Mouse (Mus musculus): ENCODE measurements around the gene Cdk14.
"Not testable (repeated sequence)": the region's sequence is repeated elsewhere in the genome, so short reads cannot be mapped to it uniquely, and the experiment has no call there.

The Cdk14 gene

DNA sequence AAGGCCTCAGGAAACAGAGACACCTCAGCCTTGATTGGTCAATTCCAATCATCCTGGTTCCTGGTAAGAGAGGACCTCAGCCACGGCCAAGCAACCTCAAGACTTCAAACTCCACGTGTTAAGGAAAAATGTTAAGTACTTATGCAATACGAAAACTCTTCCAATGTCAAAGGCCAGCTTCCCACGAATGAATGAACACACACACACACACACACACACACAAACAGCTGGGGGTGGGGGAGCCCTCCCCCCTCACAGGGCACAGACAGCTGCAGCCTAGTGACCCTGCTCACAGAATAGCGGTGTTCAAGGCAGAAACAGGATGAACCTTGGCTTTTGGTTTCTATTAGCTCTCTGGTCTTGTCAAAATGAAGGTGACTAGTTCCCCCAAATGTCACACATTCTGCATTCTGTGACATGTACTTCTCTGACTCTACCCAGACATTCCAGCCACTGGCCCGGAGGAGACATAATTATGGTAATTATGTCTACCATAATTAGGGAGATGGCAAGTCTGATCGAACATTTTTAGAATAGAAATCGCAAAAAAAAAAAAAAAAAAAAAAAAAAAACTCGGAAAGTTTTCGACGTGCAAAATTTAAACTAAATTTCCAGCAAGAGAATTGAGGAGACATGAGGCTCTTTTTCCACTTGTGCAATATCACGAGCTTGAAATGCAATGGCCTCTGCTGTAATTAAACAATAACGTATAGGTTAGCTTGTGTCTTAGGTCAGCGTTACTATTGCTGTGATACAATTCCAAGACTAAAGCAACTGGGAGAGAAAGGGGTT is 54.6 kb downstream of the Cdk14 start:
- no peak for DNase-seq

DNA sequence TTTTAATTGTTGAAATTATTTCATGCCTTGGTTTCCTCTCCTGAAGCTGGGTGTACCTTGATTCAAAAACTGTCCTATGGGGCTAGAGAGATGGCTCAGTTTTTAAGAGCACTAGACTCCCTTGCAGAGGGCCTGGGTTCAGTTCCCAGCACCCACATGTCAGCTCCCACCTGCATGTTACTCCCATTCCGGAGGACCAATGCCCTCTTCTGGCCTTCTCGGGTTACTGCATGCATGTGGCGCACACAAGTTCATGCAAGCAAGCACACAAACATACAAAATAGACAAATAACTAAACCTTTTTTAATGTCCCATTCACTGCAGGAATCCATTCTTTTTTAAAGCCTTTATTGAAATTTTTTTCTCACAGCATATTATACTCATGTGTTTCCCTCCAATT is 58.4 kb downstream of the Cdk14 start:
- no peak for DNase-seq

DNA sequence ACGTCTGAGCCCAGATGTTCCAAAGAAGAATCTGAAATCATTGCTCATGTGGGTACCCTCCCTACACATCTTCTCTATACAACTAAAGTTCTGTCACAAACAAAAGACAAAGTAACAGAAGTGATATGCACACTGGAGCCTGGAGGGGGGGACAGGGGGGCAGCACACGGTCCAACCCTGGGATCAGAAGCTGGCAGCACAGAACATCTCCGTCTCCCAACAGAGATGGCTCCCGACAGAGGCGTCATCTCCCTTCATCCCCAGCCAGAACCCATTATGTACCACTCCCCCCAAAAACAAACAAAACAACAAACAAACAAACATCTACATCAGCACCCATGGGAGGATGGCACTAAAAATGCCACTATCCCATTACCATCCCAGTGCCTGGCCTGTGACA is 59.8 kb downstream of the Cdk14 start:
- no peak for DNase-seq

DNA sequence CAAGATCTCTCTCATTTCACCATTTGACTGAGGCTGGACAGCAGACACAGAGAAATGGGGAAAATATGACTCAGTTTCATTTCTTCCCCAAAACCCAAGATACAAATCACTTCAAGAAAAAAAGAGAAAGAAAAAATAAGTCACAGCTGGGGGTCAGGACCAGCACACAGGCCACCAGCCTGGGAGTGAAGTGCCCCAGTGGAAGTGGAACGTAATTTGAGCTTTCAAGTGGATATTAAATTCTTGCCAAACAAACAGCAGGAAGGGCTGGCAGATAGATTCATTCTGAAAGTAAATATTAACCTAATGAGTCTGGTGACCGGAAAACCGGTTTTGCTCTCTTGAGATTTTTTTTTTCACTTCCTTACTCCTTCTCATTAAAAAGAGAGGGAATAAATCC is 60.2 kb downstream of the Cdk14 start:
- DNase-seq: no peak

DNA sequence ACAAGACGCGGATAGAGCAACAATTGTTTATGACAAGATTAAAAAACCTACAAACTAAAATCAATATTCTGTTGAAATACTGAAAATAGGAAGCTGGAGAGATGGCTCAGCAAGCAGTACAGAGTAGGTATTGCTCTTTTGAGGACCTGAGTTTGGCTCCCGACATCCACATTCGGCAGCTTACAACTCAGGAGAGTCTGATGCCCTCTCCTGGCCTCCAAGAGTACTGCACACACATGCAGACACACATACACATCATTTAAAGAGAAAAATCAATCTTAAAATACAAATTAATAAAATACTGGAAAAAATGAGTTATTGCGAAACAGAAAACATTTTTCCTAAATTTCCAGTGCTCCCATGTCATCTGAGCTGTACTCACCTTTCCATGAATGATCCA is 60.7 kb downstream of the Cdk14 start:
- no peak for DNase-seq

DNA sequence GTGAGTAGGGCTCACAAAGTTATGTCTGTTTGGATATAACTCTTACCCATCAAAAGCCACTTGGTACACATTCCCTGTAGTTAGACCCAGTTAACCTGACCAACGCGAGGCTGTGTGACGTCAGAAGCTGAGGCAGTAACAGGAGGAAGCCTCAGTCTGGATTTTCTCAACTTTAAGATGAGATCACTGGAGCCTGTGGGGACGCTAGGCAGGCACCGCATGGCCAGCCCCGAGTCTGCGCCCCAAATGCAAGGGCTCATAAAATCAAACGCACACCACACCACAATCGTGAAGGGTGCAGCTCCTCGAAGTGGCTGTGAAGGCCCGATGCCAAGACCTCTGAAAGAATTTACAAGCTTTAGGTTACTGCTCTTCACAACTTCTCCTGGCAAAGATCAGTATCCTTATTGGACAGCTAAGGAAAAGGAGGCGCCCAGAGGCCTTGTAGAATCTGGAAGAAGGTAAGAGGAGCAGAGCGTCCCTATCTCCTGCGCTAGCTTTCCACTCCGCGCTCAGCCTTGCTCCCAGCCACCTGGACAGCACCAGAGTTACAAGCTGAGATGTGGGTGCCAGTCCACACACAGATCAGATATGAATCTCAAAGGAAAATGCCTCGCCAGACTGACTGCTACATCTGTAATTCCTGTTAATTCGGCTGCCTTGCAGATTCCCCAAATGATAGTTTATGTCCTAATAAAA is 61.9 kb downstream of the Cdk14 start:
- no peak for DNase-seq

DNA sequence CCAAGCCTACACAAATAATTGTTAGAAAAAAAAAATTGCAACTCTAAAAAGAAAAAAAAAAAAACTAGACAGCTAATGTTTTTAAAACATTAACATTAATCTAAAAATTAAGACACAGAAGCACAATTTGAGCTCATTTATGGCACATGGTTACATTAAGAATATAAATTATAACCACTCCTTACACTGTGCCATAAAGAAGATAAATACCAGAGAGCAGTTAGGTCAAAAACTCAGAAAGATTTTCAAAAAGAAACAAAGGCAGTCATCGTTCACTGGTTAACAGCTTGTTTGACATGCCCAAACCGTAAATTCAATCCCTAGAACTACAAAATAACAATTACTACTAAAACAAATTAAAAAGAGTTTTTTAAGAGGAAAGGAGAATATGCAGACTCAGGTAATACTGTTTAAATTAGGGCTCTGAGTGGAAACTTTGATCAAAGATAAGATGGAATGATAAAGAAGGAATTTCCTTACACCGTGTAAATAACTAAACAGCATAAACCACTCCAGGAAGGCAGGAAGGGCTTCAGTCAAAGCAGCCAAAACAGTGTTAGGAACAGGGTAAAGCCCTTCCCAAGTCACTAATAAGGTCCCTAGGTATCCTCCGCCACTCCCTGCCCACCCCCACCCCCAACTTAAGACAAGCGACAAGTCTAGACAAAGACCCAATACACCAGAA is 65.3 kb downstream of the Cdk14 start:
- no peak for DNase-seq

DNA sequence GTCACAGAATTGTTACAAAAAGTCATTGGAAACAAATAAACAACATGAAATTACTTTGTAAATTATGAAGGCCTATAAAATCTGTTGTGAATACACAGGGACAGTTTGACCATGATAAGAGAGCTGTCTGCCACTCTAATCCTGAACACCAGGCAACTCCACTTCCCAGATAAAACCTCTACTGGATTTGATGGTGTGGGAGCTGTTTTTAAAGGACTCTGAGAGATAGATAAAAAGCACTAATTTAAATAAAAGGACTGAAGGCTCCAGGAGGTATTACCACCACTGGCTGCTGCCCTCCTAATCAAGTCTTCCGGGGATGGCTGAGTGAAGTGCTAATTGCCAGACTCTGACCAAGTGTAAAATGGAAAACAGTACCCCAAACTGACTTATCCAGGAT is 66.2 kb downstream of the Cdk14 start:
- no peak for DNase-seq

DNA sequence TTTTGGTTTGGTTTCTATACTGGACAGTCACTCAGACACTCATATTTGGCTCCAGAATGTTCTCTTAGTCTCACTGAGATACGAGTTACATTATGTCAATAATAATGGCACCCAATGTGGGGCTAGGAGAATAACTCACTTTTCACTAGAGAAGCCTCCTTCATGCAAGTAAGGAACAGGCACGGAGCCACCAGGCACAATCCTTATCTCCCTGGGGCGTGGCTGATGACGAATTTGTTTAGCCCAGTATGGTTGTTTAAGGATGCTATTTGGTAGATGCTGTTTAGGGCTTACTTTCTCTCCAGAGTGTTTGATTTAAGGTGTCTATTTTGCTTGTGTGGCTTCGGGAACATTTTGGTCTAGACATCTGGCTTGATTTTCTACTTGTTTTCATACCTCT is 75.5 kb downstream of the Cdk14 start:
- DNase-seq: no peak

DNA sequence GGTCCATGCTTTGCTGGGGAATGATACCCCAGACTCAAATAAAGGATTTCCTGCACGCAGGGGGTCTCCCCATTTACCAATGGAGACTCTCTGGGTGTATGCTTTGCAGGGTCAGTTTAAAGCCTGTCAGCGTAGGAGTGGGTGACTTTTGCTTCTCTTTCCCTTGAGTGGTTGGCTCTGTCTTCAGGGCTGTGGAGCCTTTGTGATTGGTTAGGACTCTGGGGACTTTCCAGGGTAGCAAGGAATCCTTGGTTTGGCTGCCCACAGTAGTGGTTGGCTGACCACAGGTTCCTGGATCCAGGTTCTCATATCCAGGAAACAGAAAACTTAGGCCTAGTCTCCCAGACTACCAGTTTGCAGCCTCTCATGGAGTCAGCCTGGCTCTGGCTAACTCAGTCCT is 76.4 kb downstream of the Cdk14 start:
- no peak for DNase-seq

DNA sequence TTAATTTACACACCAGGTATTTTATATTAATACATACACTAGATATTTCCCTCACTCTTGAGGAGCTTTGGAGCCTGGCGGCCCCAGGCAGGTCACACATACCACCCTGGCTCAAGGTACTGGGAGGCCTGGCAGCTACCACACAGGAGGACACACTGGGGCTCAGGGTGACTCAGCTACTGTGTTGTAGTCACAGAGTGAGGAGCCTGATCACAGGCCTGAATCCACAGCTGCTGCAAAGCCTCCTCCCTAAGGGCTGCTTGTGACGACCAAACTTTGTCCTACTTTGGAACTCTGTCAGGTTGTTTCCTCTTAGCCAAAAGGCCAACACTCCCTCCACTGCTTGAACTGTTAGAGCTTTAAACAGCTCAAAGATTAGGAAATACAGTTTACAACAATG is 76.8 kb downstream of the Cdk14 start:
- no peak for DNase-seq

DNA sequence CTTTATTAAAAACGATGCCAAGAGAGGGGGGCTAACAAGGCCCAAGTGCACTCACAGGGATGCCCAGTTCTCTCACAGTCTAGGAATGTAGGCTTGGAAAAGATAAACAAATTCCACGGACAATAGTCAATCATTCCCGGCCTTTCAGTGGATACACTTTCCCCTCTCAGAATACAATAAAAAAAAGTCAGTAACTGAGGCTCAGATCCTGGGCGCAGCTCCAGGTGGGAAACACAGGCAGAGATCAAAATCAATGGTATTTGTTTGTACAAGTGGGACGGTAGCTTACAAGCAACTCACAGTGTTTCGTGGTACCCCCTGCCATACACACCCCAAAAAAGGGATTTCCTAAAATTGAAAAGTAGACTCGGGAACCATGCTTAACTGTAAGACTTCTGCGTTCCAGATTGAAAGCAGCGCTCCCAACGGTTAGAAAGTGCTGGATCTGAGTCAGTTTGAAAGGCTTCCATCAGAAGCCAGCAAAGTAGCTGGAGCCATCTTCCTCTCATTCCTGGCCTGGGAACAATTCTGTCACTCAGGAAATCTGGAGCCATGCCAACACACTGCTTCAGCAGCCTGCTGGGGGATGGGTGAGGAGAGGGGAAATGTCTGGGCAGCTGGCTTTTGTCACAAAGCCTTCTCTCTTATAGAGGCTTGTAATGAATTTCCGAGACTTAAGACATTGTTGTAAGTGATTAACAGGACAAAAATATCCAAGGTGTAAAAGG is 77.5 kb downstream of the Cdk14 start:
- DNase-seq: no peak

DNA sequence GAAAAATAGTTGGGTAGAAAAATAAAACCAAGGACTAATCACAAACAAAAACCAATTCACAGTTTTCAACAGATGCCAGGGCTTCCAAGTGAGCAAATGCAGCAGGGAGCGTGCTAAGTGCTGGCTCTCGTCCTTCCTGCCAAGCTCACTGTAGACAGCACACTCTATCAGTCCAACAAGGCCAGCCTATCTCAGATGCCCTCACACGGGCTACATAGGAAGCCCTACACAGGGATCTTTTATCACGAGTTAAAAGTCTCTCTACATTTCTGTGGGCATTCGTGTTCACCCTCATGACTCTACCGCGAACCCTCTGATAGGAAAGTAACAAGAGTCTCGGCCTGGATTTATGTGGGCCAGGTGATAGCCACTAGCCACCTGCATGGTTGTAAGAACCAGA is 78.5 kb downstream of the Cdk14 start:
- no peak for DNase-seq

DNA sequence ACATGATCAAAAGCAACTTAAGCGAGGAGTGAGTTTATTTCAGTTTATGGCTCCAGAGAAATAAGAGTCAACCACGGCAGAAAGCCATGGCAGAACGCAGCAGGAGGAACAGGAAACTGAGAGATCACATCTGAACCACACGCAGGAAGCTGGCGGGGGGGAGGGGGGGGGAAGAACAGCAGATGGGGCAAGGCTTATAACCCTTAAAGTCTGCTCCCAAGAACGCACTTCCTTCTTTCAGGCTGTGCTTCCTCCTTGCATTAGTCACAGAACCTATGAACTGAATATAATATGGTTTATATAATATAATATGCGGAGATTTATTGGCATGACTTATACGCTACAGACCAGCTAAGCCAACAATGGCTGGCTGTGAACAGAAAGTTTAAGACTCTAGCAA is 86.2 kb downstream of the Cdk14 start:
- DNase-seq: no peak

DNA sequence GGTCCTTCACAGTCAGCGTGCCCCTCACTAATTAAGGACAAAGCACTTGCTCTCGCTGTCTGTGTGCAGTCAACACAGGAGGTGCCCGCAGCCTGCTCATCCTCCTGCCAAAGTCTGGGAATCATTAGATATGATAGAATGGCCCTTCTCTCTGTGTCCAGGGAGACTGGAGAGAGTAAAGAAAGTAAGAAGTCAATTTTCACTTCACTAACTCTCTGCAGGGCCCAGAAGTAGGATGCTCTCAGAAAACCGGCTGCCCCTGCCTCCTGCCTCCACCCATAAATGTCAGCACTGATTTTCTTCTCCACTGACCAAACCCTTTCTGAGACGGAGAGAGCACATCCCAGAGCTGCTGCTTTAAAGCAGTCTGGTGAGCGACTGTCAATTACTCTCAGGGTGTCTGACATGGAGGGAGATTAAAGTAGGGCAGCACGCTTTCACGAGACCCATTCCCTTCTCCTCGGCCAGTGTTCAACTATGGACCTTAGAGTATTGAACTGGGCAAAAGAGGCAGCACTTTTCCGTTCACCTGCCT is 89.1 kb downstream of the Cdk14 start:
- DNase-seq: no peak

DNA sequence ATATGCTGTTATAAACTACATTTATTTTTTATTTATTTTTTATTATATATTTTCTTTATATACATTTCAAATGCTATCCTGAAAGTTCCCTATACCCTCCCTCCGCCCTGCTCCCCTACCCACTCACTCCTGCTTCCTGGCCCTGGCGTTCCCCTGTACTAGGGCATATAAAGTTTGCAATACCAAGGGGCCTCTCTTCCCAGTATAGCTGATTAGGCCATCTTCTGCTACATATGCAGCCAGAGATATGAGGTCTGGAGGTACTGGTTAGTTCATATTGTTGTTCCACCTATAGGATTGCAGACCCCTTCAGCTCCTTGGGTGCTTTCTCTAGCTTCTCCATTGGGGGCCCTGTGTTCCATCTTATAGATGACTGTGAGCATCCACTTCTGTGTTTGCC is 91.1 kb downstream of the Cdk14 start:
- not testable (repeated sequence) for DNase-seq

DNA sequence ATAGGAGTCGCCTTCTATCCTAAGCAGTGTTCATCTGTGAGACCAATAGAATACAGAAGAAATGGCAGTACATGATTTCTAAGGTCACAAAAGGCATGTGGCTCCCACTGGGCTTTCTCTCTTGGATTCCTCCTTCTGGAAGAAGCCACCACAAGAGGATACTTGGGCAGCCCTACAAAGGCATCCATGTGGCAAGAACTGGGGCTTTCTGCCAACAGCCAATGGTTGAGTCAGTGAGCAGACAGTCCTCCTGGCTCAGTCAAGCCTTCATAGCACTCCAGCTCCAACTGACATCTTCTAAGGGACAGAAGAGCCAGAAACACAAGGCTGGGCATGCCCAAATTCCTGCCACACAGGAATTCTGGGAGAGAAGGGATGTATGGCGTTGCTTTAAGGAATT is 93.4 kb downstream of the Cdk14 start:
- DNase-seq: no peak

DNA sequence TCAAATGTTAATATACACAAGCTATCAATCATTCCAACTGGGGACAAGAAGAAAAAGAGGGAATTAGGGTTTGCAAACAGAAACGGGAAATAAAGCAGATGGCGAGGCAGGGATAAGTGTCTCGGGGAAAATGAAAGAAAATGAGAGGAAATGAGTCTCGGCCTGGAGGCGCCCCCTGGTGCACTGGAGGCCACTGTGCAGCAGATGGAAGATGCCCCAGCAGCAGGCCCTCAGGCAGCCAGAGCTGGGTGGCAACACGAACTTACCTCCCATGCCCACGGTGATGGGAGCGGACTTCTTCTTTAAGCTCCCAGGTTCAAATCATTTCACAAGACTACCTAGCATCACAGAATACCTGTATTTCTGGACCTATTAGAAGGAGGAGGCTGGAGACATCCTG is 97.4 kb downstream of the Cdk14 start:
- DNase-seq: no peak

DNA sequence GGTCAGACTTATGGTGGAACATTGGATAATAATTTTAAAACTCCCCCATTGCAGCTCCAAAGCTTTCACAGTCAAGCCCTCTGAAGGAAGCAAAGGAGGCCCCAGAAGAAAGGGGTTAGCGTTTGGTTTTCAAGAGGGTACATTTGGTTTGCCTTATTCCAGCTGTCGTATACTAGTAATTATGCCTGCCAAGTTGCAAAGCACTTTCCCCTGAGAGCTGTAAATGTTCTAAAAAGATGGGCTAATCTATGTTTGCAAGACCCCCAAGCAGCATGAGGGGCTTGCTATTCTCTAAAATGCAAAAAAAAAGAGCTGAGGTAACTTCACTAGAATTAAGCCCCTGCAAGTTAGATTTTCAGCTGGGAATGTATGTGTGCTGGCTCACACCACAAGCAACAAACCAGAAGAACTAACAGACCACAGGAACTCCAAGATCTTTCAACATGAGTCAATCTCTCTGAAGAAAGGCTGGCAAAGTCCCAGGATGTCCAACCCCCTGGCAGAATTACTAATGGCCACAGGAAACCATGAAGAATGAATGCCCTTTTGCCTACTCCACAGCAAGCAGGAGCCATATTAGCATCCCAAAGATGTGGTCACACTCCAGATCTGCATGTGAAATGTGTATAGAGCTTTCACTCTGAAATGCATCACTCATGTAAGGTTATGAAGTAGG is 99.5 kb downstream of the Cdk14 start:
- DNase-seq: no peak

DNA sequence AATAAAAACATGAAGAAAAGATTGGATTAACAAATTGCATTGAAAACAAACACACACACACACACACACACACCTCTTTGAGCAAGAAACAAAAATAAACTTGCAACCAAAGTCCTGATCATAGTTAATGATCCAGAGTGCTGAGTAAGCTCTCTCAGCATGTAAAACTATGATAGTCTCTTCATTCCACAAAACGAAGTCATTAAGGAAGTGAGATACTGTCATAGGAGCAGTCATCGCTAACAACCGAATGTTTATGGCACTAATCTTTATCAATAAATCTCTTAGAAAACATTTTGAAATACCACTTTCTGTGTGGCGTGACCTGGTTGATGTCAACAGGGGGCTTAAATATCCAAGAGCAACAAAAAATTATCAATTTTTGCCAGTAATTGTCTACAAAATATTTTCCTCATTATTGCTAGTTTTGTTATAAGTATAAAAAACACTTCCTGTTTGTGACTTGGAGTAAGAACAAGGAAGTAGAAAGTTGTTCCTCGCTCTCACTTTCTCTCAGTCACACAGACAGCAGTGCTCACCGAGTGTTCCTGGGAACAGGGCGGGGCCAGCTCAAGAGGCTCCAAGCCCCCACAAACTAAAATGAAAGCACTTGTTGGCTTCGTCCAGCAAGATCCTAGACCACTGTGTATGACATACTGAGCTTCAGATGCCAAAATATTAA is 100.1 kb downstream of the Cdk14 start:
- peak in 1 of 2 experiments; percentile 8 for DNase-seq

DNA sequence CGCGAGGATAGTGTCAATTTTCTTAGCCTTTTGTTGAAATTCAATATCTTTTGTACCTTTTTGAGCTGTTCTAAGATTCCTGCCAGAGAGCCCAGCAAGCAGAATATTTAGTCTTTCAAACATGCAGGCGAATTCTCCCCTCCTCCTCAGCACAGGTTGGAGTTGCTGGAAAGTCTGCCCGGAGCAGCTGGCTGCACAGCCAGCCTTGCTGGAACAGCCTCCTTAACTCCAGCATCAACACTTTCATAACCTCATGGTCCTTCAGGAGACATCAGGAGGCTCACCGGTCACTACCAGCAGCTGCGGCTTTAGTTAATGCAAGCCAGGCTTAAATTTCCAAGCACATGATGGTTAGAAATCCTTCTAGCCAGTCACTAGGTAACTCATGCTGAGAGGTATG is 105.8 kb downstream of the Cdk14 start:
- no peak for DNase-seq

DNA sequence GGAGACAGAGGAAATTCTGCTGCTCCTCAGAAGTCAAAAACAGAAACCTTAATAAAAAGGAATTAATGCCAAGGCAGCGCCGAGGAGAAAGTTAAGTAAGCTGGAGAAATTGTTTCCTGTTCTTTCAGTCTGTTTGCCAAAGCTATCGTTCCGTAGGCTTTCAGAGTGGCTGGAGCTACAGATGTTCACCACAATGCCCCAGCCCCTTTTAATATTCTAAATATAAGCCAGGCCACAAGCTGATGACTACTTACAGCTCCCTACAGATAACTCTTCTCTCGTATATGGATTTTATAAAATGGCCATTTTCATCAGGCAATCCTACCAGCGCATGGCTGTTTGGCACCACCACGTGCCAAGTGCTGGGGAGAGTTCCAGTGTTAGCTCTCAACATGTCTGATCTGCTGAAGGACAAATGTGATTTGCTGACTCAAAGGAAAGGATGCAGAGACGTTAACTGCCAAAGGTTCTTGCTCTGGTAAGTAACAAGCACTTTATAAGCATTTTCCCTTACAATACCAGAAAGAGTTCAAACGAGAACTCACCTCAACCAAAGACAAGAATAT is 106.8 kb downstream of the Cdk14 start:
- no peak for DNase-seq
